Mouse (Mus musculus): ENCODE data around the gene Vps26a. TPM values are rescaled to one million over a fixed set of nuclear protein-coding genes. Genes with fewer than 3 reads are reported as not detected.

Vps26a gene
- polyA plus RNA-seq, 1 experiment = 28.0 TPM

GRCm38 (mm10) chr10:62509032-62509656 lies 22.5 kb upstream of the Vps26a start:
- no peak for DNase-seq (ENCODE audit: low read depth)
- TF ChIP-seq POLR2A (IDR thresholded peaks at IDR 0.05; ENCODE audit: borderline replicate concordance, extremely low read depth, insufficient read depth, insufficient read length, poor library complexity, severe bottlenecking) = no peak
- TF ChIP-seq CTCF (IDR thresholded peaks at IDR 0.05; ENCODE audit: borderline replicate concordance, extremely low read depth, insufficient read depth, insufficient read length) = no peak

DNA sequence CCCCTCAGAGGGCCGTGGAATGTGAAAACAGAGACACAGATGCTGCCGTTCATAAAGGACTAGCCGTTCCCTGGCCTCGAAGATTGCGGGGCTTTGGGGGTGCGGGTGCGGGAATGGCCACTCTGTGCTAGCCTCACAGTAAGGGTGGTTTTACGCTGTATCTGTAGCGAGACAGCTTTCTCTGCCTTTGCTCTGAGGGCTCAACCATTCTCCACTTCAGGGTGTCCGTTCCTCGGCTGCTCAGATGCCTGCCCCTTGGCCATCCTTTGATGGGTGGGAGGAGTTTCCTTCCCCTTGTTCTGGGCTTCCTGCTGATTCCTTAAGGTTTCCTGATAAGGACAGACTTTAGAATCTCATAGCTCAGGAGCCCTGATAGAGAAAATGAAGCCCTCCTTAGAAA lies 21.9 kb upstream of the Vps26a start:
- peak; percentile 8 for DNase-seq (ENCODE audit: low read depth)
- no peak for TF ChIP-seq CTCF (IDR thresholded peaks at IDR 0.05; ENCODE audit: borderline replicate concordance, extremely low read depth, insufficient read depth, insufficient read length)
- TF ChIP-seq POLR2A (IDR thresholded peaks at IDR 0.05; ENCODE audit: borderline replicate concordance, extremely low read depth, insufficient read depth, insufficient read length, poor library complexity, severe bottlenecking) = no peak

GRCm38 (mm10) chr10:62507591-62508308 lies 21.1 kb upstream of the Vps26a start:
- no peak for TF ChIP-seq CTCF (IDR thresholded peaks at IDR 0.05; ENCODE audit: borderline replicate concordance, extremely low read depth, insufficient read depth, insufficient read length)
- TF ChIP-seq POLR2A (IDR thresholded peaks at IDR 0.05; ENCODE audit: borderline replicate concordance, extremely low read depth, insufficient read depth, insufficient read length, poor library complexity, severe bottlenecking) = no peak
- DNase-seq (ENCODE audit: low read depth) = peak; percentile 14

- TF ChIP-seq CTCF (IDR thresholded peaks at IDR 0.05; ENCODE audit: borderline replicate concordance, extremely low read depth, insufficient read depth, insufficient read length) (no peak), POLR2A (IDR thresholded peaks at IDR 0.05; ENCODE audit: borderline replicate concordance, extremely low read depth, insufficient read depth, insufficient read length, poor library complexity, severe bottlenecking) (no peak)
- DNase-seq (ENCODE audit: low read depth) = no peak
Observed at GRCm38 (mm10) chr10:62507071-62507470, 20.5 kb upstream of the Vps26a start.

DNA sequence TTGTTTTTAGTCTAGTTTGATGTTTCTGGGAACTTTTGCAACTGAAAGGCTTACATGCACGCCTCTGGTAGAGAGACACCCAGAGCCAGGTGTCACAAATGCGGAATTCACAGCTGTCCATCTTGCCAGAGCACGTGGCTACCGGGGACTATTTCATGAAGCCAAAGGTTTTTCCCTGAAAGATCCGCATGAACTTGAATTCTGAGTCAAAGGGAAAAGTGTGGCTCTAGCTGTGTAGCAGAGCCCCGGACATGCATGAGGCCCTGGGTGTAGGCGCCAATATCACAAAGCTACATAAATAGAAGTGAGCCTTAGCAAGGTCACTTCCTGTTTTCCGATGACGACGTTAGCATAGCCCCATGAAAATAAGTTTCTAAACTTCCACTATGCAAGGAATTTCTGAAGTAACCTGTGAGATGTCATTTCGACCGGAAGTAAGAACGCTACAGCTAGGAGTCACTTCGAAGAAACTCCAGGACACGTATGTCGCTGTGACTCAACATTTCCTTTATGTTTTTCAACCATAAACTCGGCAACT lies 19.5 kb upstream of the Vps26a start:
- no peak for DNase-seq (ENCODE audit: low read depth)
- TF ChIP-seq POLR2A (IDR thresholded peaks at IDR 0.05; ENCODE audit: borderline replicate concordance, extremely low read depth, insufficient read depth, insufficient read length, poor library complexity, severe bottlenecking) = no peak
- no peak for TF ChIP-seq CTCF (IDR thresholded peaks at IDR 0.05; ENCODE audit: borderline replicate concordance, extremely low read depth, insufficient read depth, insufficient read length)

DNA sequence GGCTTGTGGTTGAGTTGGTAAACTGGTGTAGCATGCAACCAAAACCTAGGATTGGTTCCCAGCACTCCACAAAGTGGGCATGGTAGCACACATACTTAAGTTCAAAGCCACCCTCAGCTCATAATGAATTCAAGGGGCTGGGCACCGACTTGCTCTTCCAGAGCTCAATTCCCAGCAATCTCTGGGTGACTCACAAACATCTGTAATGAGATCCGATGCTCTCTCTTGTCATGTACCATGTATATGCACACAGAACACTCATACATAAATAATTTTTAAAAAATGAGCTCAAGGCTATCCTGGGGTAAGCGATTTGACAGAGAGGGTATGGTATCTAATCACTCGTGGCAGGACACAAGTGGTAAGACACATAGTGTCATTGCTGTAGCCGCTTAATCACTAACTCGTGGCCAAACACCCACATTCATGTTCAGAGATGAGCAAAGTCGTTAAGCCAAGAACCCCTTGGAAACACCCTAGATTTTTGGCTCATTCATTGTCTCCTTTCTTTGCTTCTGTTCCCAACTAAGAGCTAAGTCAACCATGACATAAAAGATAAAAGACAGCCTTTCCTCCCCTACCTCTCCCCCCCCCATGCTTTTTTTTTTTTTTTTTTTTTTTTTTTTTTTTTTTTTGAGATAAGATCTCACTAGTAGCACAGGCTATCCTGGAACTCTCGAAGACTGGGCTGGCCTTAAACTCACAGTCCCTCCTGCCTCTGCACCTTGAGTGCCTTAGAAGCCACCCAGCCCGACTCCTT lies 18.8 kb upstream of the Vps26a start:
- TF ChIP-seq CTCF (IDR thresholded peaks at IDR 0.05; ENCODE audit: borderline replicate concordance, extremely low read depth, insufficient read depth, insufficient read length) (no peak), POLR2A (IDR thresholded peaks at IDR 0.05; ENCODE audit: borderline replicate concordance, extremely low read depth, insufficient read depth, insufficient read length, poor library complexity, severe bottlenecking) (no peak)
- no peak for DNase-seq (ENCODE audit: low read depth)

DNA sequence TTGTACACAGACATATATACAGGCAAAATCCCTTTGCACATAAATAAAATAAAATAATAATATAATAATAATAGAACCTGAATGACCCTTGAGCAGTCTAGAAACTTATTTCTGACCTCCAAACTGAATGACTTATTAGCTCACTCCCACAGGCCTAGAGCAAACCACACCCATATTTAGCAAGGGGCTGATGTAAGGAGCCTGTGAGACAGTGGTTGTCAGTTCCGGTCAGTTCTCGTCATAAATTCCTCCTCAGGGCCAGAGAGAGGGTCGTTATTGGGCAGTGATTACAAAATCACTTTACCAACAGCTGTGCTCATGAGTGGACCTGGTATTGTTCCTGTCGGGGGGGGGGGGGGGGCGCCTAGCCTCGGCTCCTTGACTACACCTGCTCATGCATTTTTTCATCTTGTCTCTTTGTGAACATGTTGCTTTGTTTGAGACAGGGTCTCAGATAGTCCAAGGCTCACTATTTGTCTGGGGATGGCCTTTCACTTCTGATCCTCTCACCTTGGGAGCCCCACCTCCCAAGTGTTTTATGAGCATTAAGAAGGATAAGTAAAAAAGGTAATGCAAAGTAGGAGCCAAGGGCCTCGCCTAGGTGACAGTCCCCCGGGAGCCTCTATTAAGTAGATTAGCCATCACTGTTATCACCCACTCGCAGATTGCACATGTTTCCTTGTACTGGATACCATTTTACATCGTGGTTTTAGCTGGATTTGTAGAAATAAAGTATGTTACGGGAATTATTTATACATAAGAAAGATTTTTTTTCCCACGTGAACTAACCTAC lies 17.4 kb upstream of the Vps26a start:
- TF ChIP-seq POLR2A (IDR thresholded peaks at IDR 0.05; ENCODE audit: borderline replicate concordance, extremely low read depth, insufficient read depth, insufficient read length, poor library complexity, severe bottlenecking) (no peak), CTCF (IDR thresholded peaks at IDR 0.05; ENCODE audit: borderline replicate concordance, extremely low read depth, insufficient read depth, insufficient read length) (no peak)
- DNase-seq (ENCODE audit: low read depth) = no peak

- TF ChIP-seq POLR2A (IDR thresholded peaks at IDR 0.05; ENCODE audit: borderline replicate concordance, extremely low read depth, insufficient read depth, insufficient read length, poor library complexity, severe bottlenecking) (no peak), CTCF (IDR thresholded peaks at IDR 0.05; ENCODE audit: borderline replicate concordance, extremely low read depth, insufficient read depth, insufficient read length) (no peak)
- no peak for DNase-seq (ENCODE audit: low read depth)
Observed at GRCm38 (mm10) chr10:62503353-62503752, 16.7 kb upstream of the Vps26a start.

DNA sequence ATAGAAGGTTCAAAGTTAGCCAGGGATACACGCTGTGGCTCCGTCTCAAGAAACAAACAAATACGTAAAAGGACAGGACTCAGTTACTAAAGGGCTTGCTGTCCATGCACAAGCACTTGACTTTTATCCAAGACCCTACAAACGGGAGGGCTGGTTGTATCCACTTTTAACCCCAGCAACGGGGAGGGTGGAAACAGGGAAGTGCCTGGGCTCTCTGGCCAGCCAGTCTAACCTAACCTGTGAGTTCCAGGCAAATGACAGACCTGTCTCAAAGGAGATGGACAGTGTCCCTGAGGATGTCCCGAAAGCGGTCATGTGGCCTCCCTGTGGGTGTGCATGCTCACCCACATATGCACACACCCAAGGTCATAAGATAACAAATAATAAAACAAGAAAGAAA lies 15.3 kb upstream of the Vps26a start:
- DNase-seq (ENCODE audit: low read depth) = no peak
- no peak for TF ChIP-seq CTCF (IDR thresholded peaks at IDR 0.05; ENCODE audit: borderline replicate concordance, extremely low read depth, insufficient read depth, insufficient read length)

DNA sequence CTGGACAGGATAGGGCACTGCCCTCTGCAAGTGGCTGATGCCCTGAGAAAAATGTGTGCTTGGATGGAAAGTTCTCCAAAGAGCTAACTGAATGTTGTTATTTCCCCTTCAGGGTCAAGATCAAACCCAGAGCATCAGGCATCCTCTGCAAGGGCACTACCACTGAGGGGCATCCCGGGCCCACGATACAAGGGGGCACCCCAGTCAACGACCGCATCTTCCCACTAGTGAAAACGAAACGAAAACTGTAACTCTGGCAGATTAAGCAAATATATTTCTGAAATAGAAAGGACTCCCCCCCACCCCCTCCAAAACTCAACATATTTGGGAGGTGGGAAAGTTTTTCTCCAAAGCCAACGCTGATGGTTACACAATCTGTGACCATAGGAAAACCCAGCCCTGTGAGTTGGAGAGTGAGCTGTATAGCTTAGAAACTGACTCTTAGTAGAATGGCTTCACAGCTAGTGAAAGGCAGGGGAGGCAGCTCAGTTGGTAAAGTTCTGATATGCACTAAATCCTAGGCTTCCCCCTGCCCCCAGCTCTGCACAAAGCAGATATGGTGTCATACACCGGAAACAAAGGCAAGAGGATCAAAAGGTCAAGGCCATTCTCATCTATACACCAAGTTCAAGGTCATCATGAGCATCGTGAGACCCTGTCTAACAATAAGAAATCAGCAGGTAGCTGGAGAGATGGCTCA lies 14.5 kb upstream of the Vps26a start:
- DNase-seq (ENCODE audit: low read depth) = no peak
- TF ChIP-seq POLR2A (IDR thresholded peaks at IDR 0.05; ENCODE audit: borderline replicate concordance, extremely low read depth, insufficient read depth, insufficient read length, poor library complexity, severe bottlenecking) (no peak), CTCF (IDR thresholded peaks at IDR 0.05; ENCODE audit: borderline replicate concordance, extremely low read depth, insufficient read depth, insufficient read length) (no peak)

All from brain, embryonic 14.5 days (tissue).